Mouse (Mus musculus) limb, embryonic 14.5 days (tissue): ENCODE results near the gene Tuba4a. TPM values are rescaled to one million over a fixed set of nuclear protein-coding genes. Genes with fewer than 3 reads are reported as not detected.

ENCODE experiments used
- ATAC-seq: fragments of 200-750 bp; cut with Nextera tagmentation; 2 replicates; pipeline ENCODE4 v1.8.0; 2017; ENCODE audit warnings: low read depth, moderate number of reproducible peaks, moderate TSS enrichment; ENCODE audit not compliant: low FRiP score
- DNase-seq: peaks from one replicate; pipeline ENCODE4 v3.0.0-alpha.2; 2015; ENCODE audit warnings: low spot score
- H3K27ac ChIP-seq: fragments of 300-500 bp; sonication (generic); replicated peaks from 2 replicates; pipeline ENCODE4 v1.5.1; 2014; ENCODE audit warnings: low read depth, mild to moderate bottlenecking, low read length, moderate library complexity, mixed read lengths
- H3K27me3 ChIP-seq: fragments of 300-500 bp; sonication (generic); 2 replicates; pipeline ENCODE4 v1.6.1; 2014; ENCODE audit warnings: low read length, mixed read lengths; ENCODE audit not compliant: control insufficient read depth, insufficient read depth
- H3K36me3 ChIP-seq: fragments of 300-500 bp; sonication (generic); 2 replicates; pipeline ENCODE4 v1.6.1; 2014; ENCODE audit warnings: mild to moderate bottlenecking, low read length, moderate library complexity, mixed read lengths; ENCODE audit not compliant: control insufficient read depth, insufficient read depth
- H3K4me1 ChIP-seq: fragments of 300-500 bp; sonication (generic); 2 replicates; pipeline ENCODE4 v1.6.1; 2014; ENCODE audit warnings: antibody characterized with exemption, low read length, mixed read lengths; ENCODE audit not compliant: control insufficient read depth, insufficient read depth
- H3K4me2 ChIP-seq: fragments of 300-500 bp; sonication (generic); replicated peaks from 2 replicates; pipeline ENCODE4 v1.6.1; 2014; ENCODE audit warnings: low read depth, mild to moderate bottlenecking, low read length, moderate library complexity; ENCODE audit not compliant: severe bottlenecking
- H3K4me3 ChIP-seq: fragments of 300-500 bp; sonication (generic); replicated peaks from 2 replicates; pipeline ENCODE4 v1.5.1; 2014; ENCODE audit warnings: low read length
- H3K9ac ChIP-seq: fragments of 300-500 bp; sonication (generic); 2 replicates; pipeline ENCODE4 v1.6.1; 2014; ENCODE audit warnings: mild to moderate bottlenecking, low read depth, low read length, moderate library complexity; ENCODE audit not compliant: severe bottlenecking
- H3K9me3 ChIP-seq: fragments of 300-500 bp; sonication (generic); 2 replicates; pipeline ENCODE4 v1.6.1; 2016; ENCODE audit warnings: low read length; ENCODE audit not compliant: control insufficient read depth
- POLR2A ChIP-seq: fragments of 200-500 bp; IDR thresholded peaks from 2 replicates; pipeline ENCODE4 v1.8.0; 2012; ENCODE audit warnings: inconsistent platforms, mild to moderate bottlenecking, moderate library complexity, borderline replicate concordance; ENCODE audit not compliant: insufficient read depth, insufficient read length; ENCODE audit errors: extremely low read depth
- WGBS: fragments of 180-500 bp; shearing (Covaris S2); extraction: QIAGEN DNeasy Blood & Tissue Kit; methylation state at CpG from one replicate; pipeline ENCODE4 v1.1.7; 2014; 5-methylcytosine and 5-hydroxymethylcytosine counted together
- polyA plus RNA-seq, 2 experiments: library from polyadenylated mRNA; depleted of rRNA in 1 of 2; stranded (reverse) in 1 of 2; unstranded in 1 of 2; fragments of >200 nt; fragmentation: Nextera tagmentation in 1 of 2; extraction: Ambion mirVana in 1 of 2; gene quantifications; 2 replicates each; pipeline versions ENCODE4 v1.2.1 to v1.2.3; 2012 to 2014

Gene Tuba4a
- polyA plus RNA-seq, 2 experiments, result 25.1 to 55.9 TPM

DNA sequence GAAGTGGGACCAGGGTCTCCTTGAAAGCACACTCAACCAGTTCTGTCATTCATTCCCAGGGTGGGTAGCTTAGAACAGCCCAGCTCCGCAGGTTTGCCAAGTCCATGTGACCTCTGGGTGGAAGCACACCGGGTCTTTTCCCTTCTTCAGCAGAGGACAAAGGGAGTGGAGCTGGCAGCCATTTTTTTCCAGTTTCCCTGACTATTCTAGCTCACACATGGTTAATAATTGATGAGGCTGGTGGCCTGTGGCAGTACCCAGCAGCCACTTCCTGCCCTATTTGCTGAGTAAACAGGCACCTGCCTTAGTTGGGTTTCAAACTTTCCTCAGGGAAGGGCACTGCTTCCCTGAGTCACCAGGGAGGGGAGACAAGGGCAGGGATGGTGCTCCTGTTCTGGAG is 5.2 kb downstream of the Tuba4a start:
- Histone ChIP-seq H3K4me2 (no peak overlapping the region), H3K36me3 (peaks cover 37% of the 10 kb centered on the region), H3K4me1 (peaks cover 29% of the 10 kb centered on the region), H3K4me3 (no peak overlapping the region), H3K9ac (no peak overlapping the region), H3K9me3 (no peaks in the 10 kb centered on the region), H3K27me3 (peaks cover 18% of the 10 kb centered on the region; the same call in 1 of the 2 replicates), H3K27ac (no peak overlapping the region)
- DNase-seq (no peak), ATAC-seq (no peak)
- no peak for TF ChIP-seq POLR2A
- 94% methylated on average over 2 of the region's 2 CpGs for WGBS

DNA sequence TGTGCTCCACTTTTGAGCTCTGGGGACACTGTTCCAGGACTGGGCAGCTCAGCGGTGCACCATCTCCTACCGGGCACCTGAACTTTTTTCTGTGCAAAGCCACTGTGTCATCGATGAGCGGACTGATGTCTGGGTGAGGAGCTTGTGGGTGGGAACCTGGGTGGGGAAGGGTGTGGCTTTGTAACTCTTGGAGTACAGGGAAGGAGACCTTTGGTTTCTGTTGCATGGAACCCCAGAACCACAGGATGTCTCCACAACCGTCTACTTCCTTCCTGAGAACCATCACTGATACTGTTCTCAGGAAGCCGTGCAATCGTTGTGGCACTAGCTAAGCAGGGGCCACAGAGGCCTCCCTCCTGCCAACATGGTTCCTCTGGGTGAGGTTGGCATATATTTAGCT is 6.6 kb downstream of the Tuba4a start:
- no peak for DNase-seq
- Histone ChIP-seq H3K4me2 (no peak overlapping the region), H3K27me3 (0 out of 2 replicates have a peak, but pooled peaks cover 6% of the 10 kb centered on the region), H3K4me3 (no peak overlapping the region), H3K36me3 (peaks cover 37% of the 10 kb centered on the region), H3K4me1 (peaks cover 26% of the 10 kb centered on the region), H3K27ac (no peak overlapping the region), H3K9me3 (no peaks in the 10 kb centered on the region), H3K9ac (no peak overlapping the region)
- 90% methylated on average over 7 of the region's 7 CpGs for WGBS
- TF ChIP-seq POLR2A, result no peak
- no peak for ATAC-seq

DNA sequence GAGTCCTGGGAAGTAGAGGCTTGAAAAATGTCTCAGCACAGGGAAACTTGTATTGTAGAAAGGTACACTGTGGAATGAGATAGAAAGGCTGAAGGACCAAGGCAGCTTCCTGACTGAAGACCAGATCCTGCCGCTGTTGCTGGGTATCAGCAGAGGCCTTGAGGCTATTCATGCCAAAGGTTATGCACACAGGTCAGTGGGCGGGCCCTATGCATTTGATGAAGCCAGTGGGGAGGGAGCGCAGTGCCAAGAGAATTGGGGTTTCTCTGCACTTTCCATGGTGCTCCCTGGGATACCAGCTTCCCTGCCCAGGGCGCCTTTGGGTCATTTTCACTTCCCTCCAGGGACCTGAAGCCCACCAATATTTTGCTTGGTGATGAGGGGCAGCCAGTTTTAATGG is 7.1 kb downstream of the Tuba4a start:
- H3K4me2 ChIP-seq, result no peak overlapping the region
- DNase-seq (no peak), ATAC-seq (no peak)
- no peak overlapping the region for H3K4me3 ChIP-seq
- 89% methylated on average over 4 of the region's 4 CpGs for WGBS
- no peak overlapping the region for H3K9ac ChIP-seq
- H3K27me3 ChIP-seq, result 0 out of 2 replicates have a peak, but pooled peaks cover under 1% of the 10 kb centered on the region
- peaks cover 37% of the 10 kb centered on the region for H3K36me3 ChIP-seq
- H3K27ac ChIP-seq, result no peak overlapping the region
- H3K9me3 ChIP-seq, result no peaks in the 10 kb centered on the region
- TF ChIP-seq POLR2A, result no peak
- H3K4me1 ChIP-seq, result peaks cover 25% of the 10 kb centered on the region

DNA sequence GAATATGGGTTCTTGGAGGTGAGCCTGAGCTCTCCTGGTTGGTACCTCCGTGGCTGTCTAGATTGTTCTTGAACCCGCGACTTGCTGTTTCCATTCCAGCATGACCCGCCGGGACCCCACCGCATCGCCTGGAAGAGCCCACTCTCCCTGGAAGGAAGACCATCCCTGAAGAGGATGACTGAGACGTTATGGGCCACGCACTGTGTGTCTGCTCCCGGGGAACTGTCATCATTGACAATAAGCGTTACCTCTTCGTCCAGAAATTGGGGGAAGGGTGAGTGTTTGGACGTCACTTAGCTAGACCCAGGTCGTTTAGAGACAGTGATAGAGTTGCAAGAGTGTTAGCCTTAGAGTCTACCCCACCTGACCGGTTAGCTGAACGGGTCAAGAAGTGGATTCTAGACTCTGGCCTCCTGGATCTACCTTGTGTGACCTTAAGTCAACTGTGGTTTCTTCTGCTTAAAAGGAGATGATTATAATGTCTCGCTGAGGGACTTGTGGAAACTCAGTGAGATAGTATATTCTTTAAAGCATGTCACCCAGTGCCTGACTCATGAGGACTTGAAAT is 8.4 kb downstream of the Tuba4a start:
- no peak for TF ChIP-seq POLR2A
- DNase-seq, result no peak
- Histone ChIP-seq H3K4me1 (peaks cover 25% of the 10 kb centered on the region), H3K4me2 (peak overlapping the region; percentile 91), H3K36me3 (peaks cover 37% of the 10 kb centered on the region), H3K9me3 (no peaks in the 10 kb centered on the region), H3K27ac (0 out of 2 replicates have a peak overlapping the region, but pooled peaks have one; percentile 15), H3K27me3 (no peaks in the 10 kb centered on the region), H3K9ac (peak overlapping the region; percentile 82), H3K4me3 (peak overlapping the region; percentile 82)
- no peak for ATAC-seq
- WGBS, result 14% methylated on average over 17 of the region's 17 CpGs

DNA sequence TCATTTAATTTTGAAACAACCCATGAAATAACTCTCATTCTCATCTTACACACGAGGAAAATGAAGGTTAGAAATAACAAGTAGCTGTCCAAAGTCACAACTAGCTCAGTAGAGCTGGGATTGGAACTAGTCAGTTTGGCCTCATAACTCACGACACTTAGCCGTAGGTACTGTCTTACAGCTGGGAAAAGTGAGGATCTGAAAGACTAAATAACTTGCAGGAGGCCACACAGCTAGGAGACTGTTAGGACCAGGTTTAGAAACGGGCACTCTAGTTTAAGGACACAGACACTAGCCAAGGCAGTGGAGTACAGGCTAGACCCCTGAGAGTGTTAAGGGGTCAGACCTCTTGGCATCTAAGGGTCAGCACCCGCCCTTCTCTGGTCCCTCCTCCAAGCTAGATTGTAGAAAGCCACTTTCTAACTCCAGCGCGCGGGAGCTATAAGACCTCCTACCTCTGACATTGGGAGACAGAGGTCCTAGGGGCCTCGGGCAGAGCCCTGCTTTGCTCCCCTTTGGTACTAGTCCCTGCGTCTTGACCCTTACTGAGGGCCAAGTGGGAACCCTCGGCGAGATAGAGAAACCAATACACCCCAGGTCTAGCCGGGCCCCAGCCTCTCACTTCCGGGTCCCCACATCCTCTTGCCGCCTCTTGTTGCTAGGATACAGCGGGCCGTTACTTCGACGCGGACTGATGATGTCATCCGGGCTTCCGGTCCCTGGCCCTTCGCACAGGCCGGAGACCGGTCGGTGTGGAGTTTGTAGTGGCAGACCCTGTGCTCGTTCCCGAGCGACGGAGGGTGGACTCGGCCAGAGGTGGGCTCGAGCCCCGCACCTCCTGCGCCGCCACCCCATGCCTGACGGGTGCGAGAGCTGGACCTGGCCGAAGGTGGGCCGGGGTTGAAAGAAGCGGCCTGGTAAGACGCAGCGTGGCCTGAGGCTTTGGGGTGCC is 9.3 kb downstream of the Tuba4a start, which contains the start of the genes Glb1l and Stk16:
Glb1l (minus strand) TSS at position 678 of the 952 bp plus-strand sequence.
Stk16 (plus strand) TSS at position 703 of the 952 bp plus-strand sequence.
- ATAC-seq (peak; percentile 94), DNase-seq (peak; percentile 95)
- WGBS, result 5% methylated on average over 42 of the region's 42 CpGs
- Histone ChIP-seq H3K9ac (peak within 1 kb of the TSS; percentile 82), H3K4me1 (peaks cover 25% of the 10 kb centered on the region), H3K9me3 (no peaks in the 10 kb centered on the region), H3K27me3 (no peaks in the 10 kb centered on the region), H3K27ac (peak within 1 kb of the TSS; percentile 15; the same call in 1 of the 2 replicates), H3K4me2 (peak within 1 kb of the TSS; percentile 91), H3K4me3 (peak within 1 kb of the TSS; percentile 82), H3K36me3 (peaks cover 31% of the 10 kb centered on the region)
- peak; percentile 86; the same call in 1 of the 2 replicates for TF ChIP-seq POLR2A
